Mouse (Mus musculus): ENCODE measurements around the gene Gabpb2.

- no peak for TF ChIP-seq EP300 (IDR thresholded peaks at IDR 0.05)
- TF ChIP-seq CTCF (IDR thresholded peaks at IDR 0.05) = no peak
Observed at GRCm38 (mm10) chr3:95228894-95229780, 11.4 kb upstream of the Gabpb2 start.

All from lung, postnatal 0 days (tissue).